Mouse (Mus musculus): ENCODE results near the gene Slc25a35.

- TF ChIP-seq CTCF (conservative IDR thresholded peaks at IDR 0.05; ENCODE audit: low read length), result peak; percentile 51
- TF ChIP-seq POU5F1 (IDR thresholded peaks at IDR 0.05; ENCODE audit: borderline replicate concordance, low read length), result no peak
Observed at GRCm38 (mm10) chr11:68994377-68994776, 26.4 kb downstream of the Slc25a35 start.

All from E14TG2a.4 (cell line).